Mouse (Mus musculus) E14TG2a.4 (cell line): ENCODE measurements around the gene Ankrd13c.

Experiments used
- CTCF ChIP-seq: conservative IDR thresholded peaks from 2 replicates; pipeline ENCODE4 v1.5.1; 2014; ENCODE audit warnings: low read length
- POU5F1 ChIP-seq: IDR thresholded peaks from 2 replicates; pipeline ENCODE4 v1.6.1; 2014; ENCODE audit warnings: low read length, borderline replicate concordance

DNA sequence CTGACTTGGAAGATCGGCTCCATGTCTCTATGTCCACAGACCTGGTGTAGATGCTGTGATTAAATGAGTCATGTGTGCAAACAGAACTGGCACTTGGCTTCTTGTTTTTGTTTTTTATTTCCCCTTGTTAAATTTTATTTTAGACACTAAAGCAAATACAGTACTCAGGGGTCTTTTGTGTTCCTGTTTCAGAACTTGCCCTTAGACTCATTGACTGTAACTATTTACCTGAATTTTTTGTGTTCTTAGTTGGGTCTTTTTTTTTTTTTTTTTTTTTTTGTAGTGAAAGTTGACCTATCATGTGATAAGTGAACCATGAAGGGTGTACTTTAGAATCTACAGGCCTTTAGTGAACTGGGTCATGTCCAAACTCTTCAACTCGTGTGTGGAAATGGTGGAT, 93.7 kb downstream of the Ankrd13c start:
- TF ChIP-seq CTCF (no peak), POU5F1 (no peak)
